Comparison of ENCODE assay signal across 9 mouse cellular contexts in the genomic region with DNA sequence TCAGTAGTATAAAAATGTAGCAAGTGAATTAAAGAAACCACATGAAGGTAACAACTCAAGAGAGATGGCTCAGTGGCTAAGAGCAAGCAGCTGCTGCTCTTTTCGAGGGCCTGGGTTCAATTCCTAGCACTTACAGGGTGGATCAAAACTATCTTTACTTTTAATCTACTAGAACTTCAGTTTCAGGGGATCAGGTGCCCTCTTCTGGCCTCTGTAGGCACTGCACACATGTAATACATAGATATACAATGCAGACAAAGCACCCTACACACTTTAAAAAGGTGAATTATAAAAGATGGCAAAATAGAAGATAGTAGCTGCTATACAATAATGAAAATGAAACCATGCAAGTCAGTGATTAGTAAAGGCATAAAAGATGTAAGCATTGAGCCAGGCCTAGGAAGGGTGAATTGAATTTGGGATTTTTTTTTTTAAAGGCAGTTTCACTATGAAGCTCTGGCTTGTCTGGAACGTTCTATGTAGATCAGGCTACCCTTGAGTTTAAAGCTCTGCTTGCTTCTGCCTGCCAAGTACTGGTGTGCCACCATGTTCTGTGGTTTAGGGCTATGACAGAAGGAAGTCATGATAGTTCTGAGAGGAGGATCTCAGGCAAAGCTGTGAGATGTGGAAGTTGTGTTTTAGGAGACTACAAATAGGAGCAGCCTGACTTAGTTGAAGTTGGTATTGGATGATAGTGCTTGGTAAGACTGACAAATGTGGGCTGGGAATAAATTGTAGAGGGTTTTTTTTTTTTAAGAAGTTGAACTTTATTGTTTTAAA. TPM values are rescaled to one million over a fixed set of nuclear protein-coding genes. Genes with fewer than 3 reads are reported as not detected.
DNase-seq lines count a peak whose midpoint lies in the region; ATAC-seq and TF ChIP-seq lines count a peak whose summit lies in the region.
"Had no signal": no experiment of that assay in that cellular context is flagged by ENCODE, and none has a peak within 500 bp of the region (broad histone marks: within the 10 kb centered on the region; RNA-seq: fewer than 3 reads in every experiment).

No protein-coding gene starts in this region.

- peak; percentile 19 for DNase-seq in forebrain, embryonic 10.5 days (ENCODE audit: extremely low spot score, low spot score)
- peak; percentile 14 for DNase-seq in liver, adult 2 months (ENCODE audit: extremely low read depth, low read depth, low spot score)
- peak; percentile 39 for DNase-seq in adrenal gland, postnatal 14 days
- DNase-seq in liver, postnatal 0 days = peak; percentile 33
- DNase-seq in ovary, postnatal 10 days (ENCODE audit: low spot score) = no peak
- DNase-seq in spleen, adult 12 weeks (ENCODE audit: low spot score) = no peak

- H3K36me3 ChIP-seq in forebrain, embryonic 10.5 days (replicated peaks) = peaks cover 71% of the 10 kb centered on the region
- H3K36me3 ChIP-seq in forebrain, embryonic 12.5 days (replicated peaks) = peaks cover 2% of the 10 kb centered on the region; the same call in 1 of the 2 replicates
- H3K36me3 ChIP-seq in liver, adult 2 months (ENCODE audit: control insufficient read depth, insufficient read depth, low read length) = no peaks in the 10 kb centered on the region
- H3K36me3 ChIP-seq in liver, embryonic 12.5 days = peaks cover 74% of the 10 kb centered on the region
- H3K36me3 ChIP-seq in liver, postnatal 0 days (replicated peaks; ENCODE audit: insufficient read depth, low read length) = no peaks in the 10 kb centered on the region
- H3K36me3 ChIP-seq: neural tube, embryonic 13.5 days had no signal

- H3K4me2 ChIP-seq in forebrain, embryonic 12.5 days = no peak overlapping the region
- no peak overlapping the region for H3K4me2 ChIP-seq in liver, embryonic 12.5 days
- H3K4me2 ChIP-seq in liver, postnatal 0 days (ENCODE audit: low read depth, low read length) = no peak overlapping the region
- H3K4me2 ChIP-seq: neural tube, embryonic 13.5 days had no signal

- H3K9ac ChIP-seq in forebrain, embryonic 12.5 days = no peak overlapping the region
- no peak overlapping the region for H3K9ac ChIP-seq in liver, adult 2 months (ENCODE audit: low read depth, low read length)
- no peak overlapping the region for H3K9ac ChIP-seq in liver, embryonic 12.5 days
- no peak overlapping the region for H3K9ac ChIP-seq in liver, postnatal 0 days (replicated peaks)
- H3K9ac ChIP-seq: neural tube, embryonic 13.5 days had no signal

- H3K4me1 ChIP-seq in forebrain, embryonic 10.5 days = no peaks in the 10 kb centered on the region
- H3K4me1 ChIP-seq in forebrain, embryonic 12.5 days = no peaks in the 10 kb centered on the region
- no peaks in the 10 kb centered on the region for H3K4me1 ChIP-seq in liver, adult 2 months (ENCODE audit: control insufficient read depth, insufficient read depth, low read length)
- no peaks in the 10 kb centered on the region for H3K4me1 ChIP-seq in liver, embryonic 12.5 days
- H3K4me1 ChIP-seq in liver, postnatal 0 days (ENCODE audit: insufficient read depth) = no peaks in the 10 kb centered on the region
- H3K4me1 ChIP-seq: neural tube, embryonic 13.5 days had no signal

- no peak overlapping the region for H3K4me3 ChIP-seq in forebrain, embryonic 10.5 days
- no peak overlapping the region for H3K4me3 ChIP-seq in forebrain, embryonic 12.5 days (replicated peaks)
- H3K4me3 ChIP-seq in liver, adult 2 months (ENCODE audit: insufficient read depth, low read depth, low read length) = no peak overlapping the region
- no peak overlapping the region for H3K4me3 ChIP-seq in liver, embryonic 12.5 days
- H3K4me3 ChIP-seq in liver, postnatal 0 days (ENCODE audit: low read depth, low read length) = no peak overlapping the region
- H3K4me3 ChIP-seq: neural tube, embryonic 13.5 days had no signal

- no peak for ATAC-seq in forebrain, embryonic 12.5 days (ENCODE audit: low FRiP score)
- ATAC-seq in liver, embryonic 12.5 days = no peak
- no peak for ATAC-seq in liver, postnatal 0 days

- H3K27ac ChIP-seq in forebrain, embryonic 10.5 days = no peak overlapping the region
- no peak overlapping the region for H3K27ac ChIP-seq in forebrain, embryonic 12.5 days
- H3K27ac ChIP-seq in liver, adult 2 months (replicated peaks; ENCODE audit: insufficient read depth, low read depth, low read length) = no peak overlapping the region
- no peak overlapping the region for H3K27ac ChIP-seq in liver, embryonic 12.5 days
- no peak overlapping the region for H3K27ac ChIP-seq in liver, postnatal 0 days (ENCODE audit: low read depth)
- H3K27ac ChIP-seq: neural tube, embryonic 13.5 days had no signal

- no peaks in the 10 kb centered on the region for H3K9me3 ChIP-seq in forebrain, embryonic 10.5 days
- H3K9me3 ChIP-seq in forebrain, embryonic 12.5 days = no peaks in the 10 kb centered on the region
- no peaks in the 10 kb centered on the region for H3K9me3 ChIP-seq in liver, embryonic 12.5 days (replicated peaks)
- H3K9me3 ChIP-seq in liver, postnatal 0 days (ENCODE audit: low read length) = no peaks in the 10 kb centered on the region
- H3K9me3 ChIP-seq: neural tube, embryonic 13.5 days had no signal

- WGBS in forebrain, embryonic 10.5 days = 88% methylated on average over 2 of the region's 2 CpGs
- WGBS in forebrain, embryonic 12.5 days = 87% methylated on average over 2 of the region's 2 CpGs
- WGBS in liver, adult 2 months = 71% methylated on average over 2 of the region's 2 CpGs
- 71% methylated on average over 2 of the region's 2 CpGs for whole genome bisulfite sequencing in liver, embryonic 12.5 days (ENCODE audit: insufficient replicate concordance)
- 71% methylated on average over 2 of the region's 2 CpGs for WGBS in liver, postnatal 0 days (ENCODE audit: insufficient replicate concordance)

- TF ChIP-seq POLR2A in liver, adult 2 months (IDR thresholded peaks at IDR 0.05; ENCODE audit: extremely low read depth, insufficient read depth, low read length) = no peak

- H3K79me2 ChIP-seq in liver, adult 2 months (ENCODE audit: control insufficient read depth, insufficient read depth, low read length) = no peaks in the 10 kb centered on the region

- no peaks in the 10 kb centered on the region for H3K27me3 ChIP-seq in forebrain, embryonic 10.5 days (ENCODE audit: poor library complexity, severe bottlenecking)
- no peaks in the 10 kb centered on the region for H3K27me3 ChIP-seq in forebrain, embryonic 12.5 days
- no peaks in the 10 kb centered on the region for H3K27me3 ChIP-seq in liver, adult 2 months (ENCODE audit: control insufficient read depth, insufficient read depth, low read length)
- no peaks in the 10 kb centered on the region for H3K27me3 ChIP-seq in liver, embryonic 12.5 days (replicated peaks)
- no peaks in the 10 kb centered on the region for H3K27me3 ChIP-seq in liver, postnatal 0 days (ENCODE audit: insufficient read depth, low read length)
- H3K27me3 ChIP-seq: neural tube, embryonic 13.5 days had no signal

- no peak for TF ChIP-seq EP300 in liver, postnatal 0 days (IDR thresholded peaks at IDR 0.05; ENCODE audit: low read depth)

- TF ChIP-seq CTCF in liver, adult 2 months (IDR thresholded peaks at IDR 0.05; ENCODE audit: low read depth, low read length) = 0 out of 2 replicates have a peak, but pooled peaks have one; percentile 17
- TF ChIP-seq CTCF in liver, postnatal 0 days (IDR thresholded peaks at IDR 0.05; ENCODE audit: low read depth) = peak; percentile 57

RNA-seq across cellular contexts. Expression of gene Cenpi, which starts 11.5 kb away (rescaled TPM):
- polyA plus RNA-seq in forebrain, embryonic 10.5 days (2016; fragmentation: Nextera tagmentation; extraction: Ambion mirVana) = 33.4 and 40.4 TPM in 2 replicates
- 26.2 and 28.8 TPM in 2 replicates for polyA plus RNA-seq in forebrain, embryonic 12.5 days (2016; fragmentation: Nextera tagmentation; extraction: Ambion mirVana)
- 0.18 and 0.47 TPM in 2 replicates for total RNA-seq in liver, adult 2 months (2014; rRNA removed)
- not detected in 2 replicates for polyA plus RNA-seq in liver, adult 2 months (2012; rRNA removed)
- polyA plus RNA-seq in liver, embryonic 12.5 days (2016; fragmentation: Nextera tagmentation; extraction: Ambion mirVana) = 23.3 and 29.2 TPM in 2 replicates
- 7.6 TPM in 2 replicates for total RNA-seq in adrenal gland, postnatal 14 days (2021)
- polyA plus RNA-seq in liver, postnatal 0 days (2015; fragmentation: Nextera tagmentation; extraction: Ambion mirVana) = 8.6 and 10.7 TPM in 2 replicates

RNA-seq across cellular contexts. Expression of gene Tmem35a, which starts 24.3 kb away (rescaled TPM):
- 6.1 and 8.5 TPM in 2 replicates for polyA plus RNA-seq in forebrain, embryonic 10.5 days (2016; fragmentation: Nextera tagmentation; extraction: Ambion mirVana)
- 45.5 and 45.6 TPM in 2 replicates for polyA plus RNA-seq in forebrain, embryonic 12.5 days (2016; fragmentation: Nextera tagmentation; extraction: Ambion mirVana)
- 0.18 and 1.1 TPM in 2 replicates for total RNA-seq in liver, adult 2 months (2014; rRNA removed)
- 0.04 TPM in 2 replicates for polyA plus RNA-seq in liver, adult 2 months (2012; rRNA removed)
- polyA plus RNA-seq in liver, embryonic 12.5 days (2016; fragmentation: Nextera tagmentation; extraction: Ambion mirVana) = 0.32 and 0.53 TPM in 2 replicates
- total RNA-seq in adrenal gland, postnatal 14 days (2021) = 170 and 191 TPM in 2 replicates
- 1.2 and 1.3 TPM in 2 replicates for polyA plus RNA-seq in liver, postnatal 0 days (2015; fragmentation: Nextera tagmentation; extraction: Ambion mirVana)

RNA-seq across cellular contexts. Expression of gene Trmt2b, which starts 42.6 kb away (rescaled TPM):
- polyA plus RNA-seq in forebrain, embryonic 10.5 days (2016; fragmentation: Nextera tagmentation; extraction: Ambion mirVana) = 9.2 and 9.6 TPM in 2 replicates
- polyA plus RNA-seq in forebrain, embryonic 12.5 days (2016; fragmentation: Nextera tagmentation; extraction: Ambion mirVana) = 8.3 and 9.3 TPM in 2 replicates
- total RNA-seq in liver, adult 2 months (2014; rRNA removed) = 25.2 and 27.3 TPM in 2 replicates
- 9.2 and 10.0 TPM in 2 replicates for polyA plus RNA-seq in liver, adult 2 months (2012; rRNA removed)
- polyA plus RNA-seq in liver, embryonic 12.5 days (2016; fragmentation: Nextera tagmentation; extraction: Ambion mirVana) = 11.3 and 11.4 TPM in 2 replicates
- 41.4 and 43.2 TPM in 2 replicates for total RNA-seq in adrenal gland, postnatal 14 days (2021)
- 8.9 and 9.0 TPM in 2 replicates for polyA plus RNA-seq in liver, postnatal 0 days (2015; fragmentation: Nextera tagmentation; extraction: Ambion mirVana)

Comparison
In these comparisons a context has a peak if more than half of its experiments do, and no peak if none do; other contexts are left out.
1. DNase-seq: peak in forebrain, embryonic 10.5 days (single experiment), liver, adult 2 months (single experiment), adrenal gland, postnatal 14 days (single experiment) and liver, postnatal 0 days (single experiment); none in ovary, postnatal 10 days (single experiment) and spleen, adult 12 weeks (single experiment).